Mouse (Mus musculus) neural tube, embryonic 13.5 days (tissue): ENCODE data around the gene Cxcl3. TPM values are rescaled to one million over a fixed set of nuclear protein-coding genes. Genes with fewer than 3 reads are reported as not detected.
"Not testable (repeated sequence)": the region's sequence is repeated elsewhere in the genome, so short reads cannot be mapped to it uniquely, and the experiment has no call there.

ENCODE experiments used
- ATAC-seq: fragments of 200-750 bp; cut with Nextera tagmentation; 2 replicates; pipeline ENCODE4 v1.8.0; 2017; ENCODE audit warnings: low read depth, mild to moderate bottlenecking, moderate TSS enrichment, moderate library complexity
- H3K27ac ChIP-seq: fragments of 300-500 bp; sonication (generic); replicated peaks from 2 replicates; pipeline ENCODE4 v1.5.1; 2015; ENCODE audit warnings: moderate library complexity, mild to moderate bottlenecking, inconsistent platforms
- H3K27me3 ChIP-seq: fragments of 300-500 bp; sonication (generic); 2 replicates; pipeline ENCODE4 v1.6.1; 2015; ENCODE audit warnings: mild to moderate bottlenecking, inconsistent platforms
- H3K36me3 ChIP-seq: fragments of 300-500 bp; sonication (generic); 2 replicates; pipeline ENCODE4 v1.6.1; 2015; ENCODE audit warnings: mild to moderate bottlenecking, inconsistent platforms
- H3K4me1 ChIP-seq: fragments of 300-500 bp; sonication (generic); replicated peaks from 2 replicates; pipeline ENCODE4 v1.6.1; 2015; ENCODE audit warnings: inconsistent platforms
- H3K4me2 ChIP-seq: fragments of 300-500 bp; sonication (generic); 2 replicates; pipeline ENCODE4 v1.6.1; 2015; ENCODE audit warnings: inconsistent platforms, mild to moderate bottlenecking, moderate library complexity
- H3K4me3 ChIP-seq: fragments of 300-500 bp; sonication (generic); 2 replicates; pipeline ENCODE4 v1.5.1; 2015; ENCODE audit warnings: mild to moderate bottlenecking, inconsistent platforms
- H3K9ac ChIP-seq: fragments of 300-500 bp; sonication (generic); 2 replicates; pipeline ENCODE4 v1.6.1; 2015; ENCODE audit warnings: moderate library complexity, mild to moderate bottlenecking, inconsistent platforms
- H3K9me3 ChIP-seq: fragments of 300-500 bp; sonication (generic); 2 replicates; pipeline ENCODE4 v1.6.1; 2016; ENCODE audit warnings: inconsistent platforms
- WGBS: fragments of 180-500 bp; shearing (Covaris S2); methylation state at CpG from one replicate; pipeline ENCODE4 v1.1.7; 2015; 5-methylcytosine and 5-hydroxymethylcytosine counted together
- polyA plus RNA-seq: library from polyadenylated mRNA; unstranded; fragments of >200 nt; fragmentation: Nextera tagmentation; extraction: Ambion mirVana; gene quantifications from 2 replicates; pipeline ENCODE4 v1.2.1, GENCODE M21; 2015

The Cxcl3 gene
- polyA plus RNA-seq, 1 experiment from 2014 or later, result not detected

- no peak overlapping the region for H3K4me3 ChIP-seq
- no peaks in the 10 kb centered on the region for H3K4me1 ChIP-seq
- no peak for ATAC-seq
- no peak overlapping the region for H3K27ac ChIP-seq
- no peak overlapping the region for H3K4me2 ChIP-seq
- no peaks in the 10 kb centered on the region for H3K27me3 ChIP-seq
- 77% methylated on average over 3 of the region's 3 CpGs for WGBS
- no peaks in the 10 kb centered on the region for H3K9me3 ChIP-seq
- no peak overlapping the region for H3K9ac ChIP-seq
- H3K36me3 ChIP-seq, result no peaks in the 10 kb centered on the region
These were observed 14.5 kb upstream of the Cxcl3 start for GRCm38 (mm10) chr5:90771369-90771768.

- 88% methylated on average over 16 of the region's 16 CpGs for WGBS
- no peak for ATAC-seq
These were observed 13.8 kb upstream of the Cxcl3 start, which contains the start of gene Pf4 for GRCm38 (mm10) chr5:90771880-90772653. TSS of gene Pf4 (plus strand) at chr5:90772435.

GRCm38 (mm10) chr5:90775562-90775961 lies 10.3 kb upstream of the Cxcl3 start:
- H3K4me3 ChIP-seq, result no peak overlapping the region
- no peaks in the 10 kb centered on the region for H3K4me1 ChIP-seq
- no peak overlapping the region for H3K4me2 ChIP-seq
- no peaks in the 10 kb centered on the region for H3K9me3 ChIP-seq
- no peak for ATAC-seq
- H3K9ac ChIP-seq, result no peak overlapping the region
- H3K36me3 ChIP-seq, result no peaks in the 10 kb centered on the region
- no peak overlapping the region for H3K27ac ChIP-seq
- whole genome bisulfite sequencing, result 93% methylated on average over 5 of the region's 5 CpGs
- H3K27me3 ChIP-seq, result no peaks in the 10 kb centered on the region

More at GRCm38 (mm10) chr5:90771880-90772653, 13.8 kb upstream of the Cxcl3 start, which contains the start of gene Pf4:
- no peak within 1 kb of the TSS for H3K4me2 ChIP-seq
- no peak within 1 kb of the TSS for H3K27ac ChIP-seq
- no peaks in the 10 kb centered on the region for H3K9me3 ChIP-seq
- no peaks in the 10 kb centered on the region for H3K36me3 ChIP-seq
- no peak within 1 kb of the TSS for H3K9ac ChIP-seq
- H3K4me3 ChIP-seq, result no peak within 1 kb of the TSS
- H3K27me3 ChIP-seq, result no peaks in the 10 kb centered on the region
- H3K4me1 ChIP-seq, result no peaks in the 10 kb centered on the region

- WGBS, result 85% methylated on average over 10 of the region's 10 CpGs
- H3K36me3 ChIP-seq, result no peaks in the 10 kb centered on the region
- H3K4me2 ChIP-seq, result no peak overlapping the region
- ATAC-seq, result no peak
- H3K9ac ChIP-seq, result no peak overlapping the region
- H3K27me3 ChIP-seq, result no peaks in the 10 kb centered on the region
- H3K27ac ChIP-seq, result no peak overlapping the region
- no peaks in the 10 kb centered on the region for H3K4me1 ChIP-seq
- no peaks in the 10 kb centered on the region for H3K9me3 ChIP-seq
- H3K4me3 ChIP-seq, result no peak overlapping the region
These were observed 8.3 kb upstream of the Cxcl3 start for GRCm38 (mm10) chr5:90777621-90778020.

GRCm38 (mm10) chr5:90778856-90779255 lies 7.0 kb upstream of the Cxcl3 start:
- Histone ChIP-seq H3K4me2 (no peak overlapping the region), H3K9ac (no peak overlapping the region), H3K4me3 (no peak overlapping the region), H3K36me3 (no peaks in the 10 kb centered on the region), H3K4me1 (no peaks in the 10 kb centered on the region), H3K27ac (no peak overlapping the region), H3K9me3 (no peaks in the 10 kb centered on the region), H3K27me3 (no peaks in the 10 kb centered on the region)
- WGBS, result 84% methylated on average over 6 of the region's 6 CpGs
- no peak for ATAC-seq

- no peak for ATAC-seq
- 86% methylated on average over 3 of the region's 3 CpGs for WGBS
- H3K27me3 ChIP-seq, result no peaks in the 10 kb centered on the region
- no peak overlapping the region for H3K9ac ChIP-seq
- no peaks in the 10 kb centered on the region for H3K36me3 ChIP-seq
- H3K4me3 ChIP-seq, result no peak overlapping the region
- H3K4me2 ChIP-seq, result no peak overlapping the region
- H3K4me1 ChIP-seq, result peaks cover 8% of the 10 kb centered on the region
- no peak overlapping the region for H3K27ac ChIP-seq
- no peaks in the 10 kb centered on the region for H3K9me3 ChIP-seq
These were observed 2.2 kb upstream of the Cxcl3 start for GRCm38 (mm10) chr5:90783697-90784096.

GRCm38 (mm10) chr5:90788114-90788513 lies 2.2 kb downstream of the Cxcl3 start:
- ATAC-seq, result no peak
- H3K27ac ChIP-seq, result no peak overlapping the region
- H3K9ac ChIP-seq, result no peak overlapping the region
- no peak overlapping the region for H3K4me2 ChIP-seq
- peaks cover 8% of the 10 kb centered on the region for H3K4me1 ChIP-seq
- no peaks in the 10 kb centered on the region for H3K36me3 ChIP-seq
- WGBS, result 78% methylated on average over 4 of the region's 4 CpGs
- H3K9me3 ChIP-seq, result no peaks in the 10 kb centered on the region
- H3K4me3 ChIP-seq, result no peak overlapping the region
- H3K27me3 ChIP-seq, result no peaks in the 10 kb centered on the region

GRCm38 (mm10) chr5:90789306-90790073 lies 3.6 kb downstream of the Cxcl3 start:
- 80% methylated on average over 11 of the region's 11 CpGs for WGBS

GRCm38 (mm10) chr5:90790074-90790502 lies 4.2 kb downstream of the Cxcl3 start:
- Histone ChIP-seq H3K9me3 (no peaks in the 10 kb centered on the region), H3K27me3 (no peaks in the 10 kb centered on the region), H3K4me3 (no peak overlapping the region), H3K36me3 (no peaks in the 10 kb centered on the region), H3K9ac (no peak overlapping the region), H3K4me1 (peaks cover 8% of the 10 kb centered on the region), H3K4me2 (no peak overlapping the region), H3K27ac (no peak overlapping the region)
- 52% methylated on average over 8 of the region's 8 CpGs for WGBS
- ATAC-seq, result no peak

More at GRCm38 (mm10) chr5:90789306-90790073, 3.6 kb downstream of the Cxcl3 start:
- peaks cover 8% of the 10 kb centered on the region for H3K4me1 ChIP-seq
- no peak for ATAC-seq
- no peak overlapping the region for H3K27ac ChIP-seq
- H3K4me2 ChIP-seq, result no peak overlapping the region
- H3K9ac ChIP-seq, result no peak overlapping the region
- H3K4me3 ChIP-seq, result no peak overlapping the region
- H3K27me3 ChIP-seq, result no peaks in the 10 kb centered on the region
- H3K36me3 ChIP-seq, result no peaks in the 10 kb centered on the region
- H3K9me3 ChIP-seq, result no peaks in the 10 kb centered on the region

- Histone ChIP-seq H3K36me3 (no peaks in the 10 kb centered on the region), H3K4me1 (no peaks in the 10 kb centered on the region), H3K27ac (no peak within 1 kb of the TSS), H3K27me3 (no peaks in the 10 kb centered on the region), H3K9ac (no peak within 1 kb of the TSS), H3K4me2 (no peak within 1 kb of the TSS), H3K4me3 (no peak within 1 kb of the TSS), H3K9me3 (no peaks in the 10 kb centered on the region)
- no peak for ATAC-seq
- whole genome bisulfite sequencing, result 76% methylated on average over 5 of the region's 5 CpGs
These were observed 8.3 kb downstream of the Cxcl3 start, which contains the start of gene Cxcl15 for GRCm38 (mm10) chr5:90794195-90794625. TSS of gene Cxcl15 (plus strand) at chr5:90794534.

GRCm38 (mm10) chr5:90795392-90795791 lies 9.5 kb downstream of the Cxcl3 start:
- not testable (repeated sequence) for H3K36me3 ChIP-seq, H3K27ac ChIP-seq, H3K4me2 ChIP-seq, H3K9ac ChIP-seq, H3K4me3 ChIP-seq, ATAC-seq, H3K27me3 ChIP-seq, H3K9me3 ChIP-seq, H3K4me1 ChIP-seq
- WGBS, result 89% methylated on average over 2 of the region's 2 CpGs

- H3K27ac ChIP-seq, result no peak overlapping the region
- ATAC-seq, result no peak
- H3K9ac ChIP-seq, result no peak overlapping the region
- no peaks in the 10 kb centered on the region for H3K4me1 ChIP-seq
- H3K36me3 ChIP-seq, result no peaks in the 10 kb centered on the region
- H3K27me3 ChIP-seq, result no peaks in the 10 kb centered on the region
- no peaks in the 10 kb centered on the region for H3K9me3 ChIP-seq
- H3K4me2 ChIP-seq, result no peak overlapping the region
- H3K4me3 ChIP-seq, result no peak overlapping the region
These were observed 18.7 kb downstream of the Cxcl3 start for GRCm38 (mm10) chr5:90804574-90804973.
